Mouse (Mus musculus) heart, adult 18-20 months (tissue): ENCODE data around the gene Sptssa. TPM values are rescaled to one million over a fixed set of nuclear protein-coding genes. Genes with fewer than 3 reads are reported as not detected.

Experiments used
- microRNA-seq, 2 experiments: library from miRNA; unstranded; fragments of <30 nt; microRNA quantifications; one replicate each; pipeline ENCODE4 v1.2.0; 2022
- total RNA-seq, 2 experiments: library from RNA; stranded (reverse); gene quantifications; 2 replicates each; pipeline ENCODE4 v1.2.3; 2021

Sptssa gene
- total RNA-seq, 2 experiments from 2014 or later, result 32.0 to 32.6 TPM

Small RNAs within 50 kb of the gene (microRNA-seq; reads per million reads assigned to microRNA genes)
- 0 reads per million in 2 experiments for gene Mir1892

Other genes starting within 250 kb of the Sptssa start
- gene Eapp, start 39.3 kb upstream of the Sptssa start, total RNA-seq, result 10 to 100 TPM; 25.1 to 27.3 TPM
- 10 to 100 TPM; 32.2 to 32.6 TPM for gene Snx6, start 139.1 kb upstream of the Sptssa start, total RNA-seq
- gene Cfl2, start 206.3 kb upstream of the Sptssa start, total RNA-seq, result 100 to 1,000 TPM; 393 to 400 TPM